Mouse (Mus musculus): ENCODE results near the gene Mrgprd.

GRCm38 (mm10) chr7:145319481-145319880, 4.8 kb downstream of the Mrgprd start:
- no peak for TF ChIP-seq CTCF (IDR thresholded peaks at IDR 0.05; ENCODE audit: low read depth, low read length)
- TF ChIP-seq POLR2A (IDR thresholded peaks at IDR 0.05; ENCODE audit: extremely low read depth, insufficient read depth, low read length), result no peak

Data from liver, adult 2 months (tissue).